Mouse (Mus musculus) ES-CJ7 (cell line): ENCODE data around the gene Metap1d.

Experiments
- DNase-seq: peaks from one replicate; pipeline ENCODE4 v3.0.0; 2011; ENCODE audit warnings: low read depth, low spot score

Metap1d gene

GRCm38 (mm10) chr2:71544391-71545285 is 91.6 kb downstream of the Metap1d start:
- DNase-seq = peak; percentile 55

GRCm38 (mm10) chr2:71545401-71545881 is 92.4 kb downstream of the Metap1d start:
- DNase-seq = peak; percentile 37

- peak; percentile 79 for DNase-seq
These were observed 93.0 kb downstream of the Metap1d start for GRCm38 (mm10) chr2:71545882-71546639.

DNA sequence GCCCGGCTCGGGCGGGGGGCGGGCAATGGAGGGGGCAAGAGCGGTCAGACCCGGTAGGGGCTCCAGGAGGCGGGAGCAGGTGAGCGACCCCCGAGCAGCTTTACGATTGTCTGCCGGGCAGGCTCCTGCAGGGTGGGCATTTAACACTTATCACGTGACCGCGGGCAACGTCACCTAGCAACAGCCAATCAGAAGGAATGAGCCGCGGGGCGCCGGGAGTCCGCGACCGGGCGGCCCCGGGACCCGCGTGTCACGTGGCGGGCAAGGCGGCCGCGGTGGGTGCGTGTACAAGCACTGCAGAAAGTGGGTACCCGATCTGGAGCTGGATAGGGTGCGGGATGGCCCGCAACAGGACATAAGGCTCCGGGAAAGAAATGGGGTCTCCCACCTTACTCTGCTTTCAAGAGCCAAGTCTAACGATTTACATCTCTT is 93.6 kb downstream of the Metap1d start, which contains the start of gene Dlx2:
TSS of gene Dlx2 (minus strand) at position 115 of the 432 bp plus-strand sequence.
- DNase-seq = peak; percentile 90

- peak; percentile 84 for DNase-seq
These were observed 94.8 kb downstream of the Metap1d start for GRCm38 (mm10) chr2:71547829-71548228.

DNA sequence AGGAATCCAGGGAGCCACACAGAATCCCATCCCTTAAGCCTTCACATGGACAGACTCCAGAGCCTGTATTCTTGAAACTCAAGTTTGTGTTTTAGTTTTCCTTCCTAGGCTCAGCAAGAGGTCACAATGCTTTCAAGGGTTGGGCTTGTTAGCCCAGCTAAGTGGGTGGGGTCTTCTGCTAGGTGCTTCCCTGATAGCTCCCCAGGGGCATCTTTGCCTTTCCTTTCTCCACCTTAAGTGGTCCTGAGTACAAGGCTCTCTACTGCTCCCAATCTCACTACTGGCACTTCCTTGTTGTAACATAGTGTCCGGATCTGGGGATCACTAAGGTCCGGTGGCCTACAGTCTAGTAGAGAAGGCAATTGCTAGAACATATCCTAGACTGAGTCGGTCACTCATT is 97.3 kb downstream of the Metap1d start:
- peak; percentile 57 for DNase-seq

DNA sequence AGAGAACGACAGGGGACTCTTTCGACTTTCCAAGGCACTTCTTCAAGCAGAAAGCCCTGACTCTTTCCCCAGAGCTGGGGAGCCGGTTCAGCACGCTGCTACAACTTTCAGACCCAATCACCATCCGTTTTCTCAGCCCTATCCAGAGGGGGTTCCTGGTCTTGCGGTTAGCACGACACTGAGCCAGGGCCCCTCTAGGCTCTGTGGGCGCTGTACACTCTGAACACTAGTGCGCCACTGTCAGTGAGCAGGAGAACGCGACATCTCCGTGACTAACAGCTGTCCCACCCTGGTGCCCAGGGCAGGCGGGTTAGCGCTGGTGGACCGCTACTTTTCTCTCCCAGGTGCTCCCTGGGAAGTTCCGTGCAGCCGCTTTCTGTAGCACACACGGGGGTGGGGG is 98.6 kb downstream of the Metap1d start:
- DNase-seq = no peak

DNA sequence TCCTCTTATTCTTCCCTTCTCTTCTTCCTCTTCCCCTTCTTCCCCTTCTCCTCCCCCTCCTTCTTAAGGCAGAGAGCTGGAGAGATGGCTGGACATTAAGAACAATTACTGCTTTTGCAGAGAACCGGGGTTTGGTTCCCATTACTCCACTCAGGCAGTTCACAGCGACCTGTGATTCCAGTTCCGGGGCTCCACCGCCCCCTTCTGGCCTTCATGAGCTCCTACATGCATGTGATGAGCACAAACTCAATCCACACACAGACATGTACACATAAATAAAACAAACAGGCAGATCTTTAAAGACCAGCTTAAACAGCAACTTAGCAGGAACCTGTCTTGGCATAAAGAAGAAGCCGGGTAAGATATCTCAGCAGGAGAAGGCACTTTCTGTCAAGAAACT is 103.0 kb downstream of the Metap1d start:
- DNase-seq = peak; percentile 69

- DNase-seq = peak; percentile 38
These were observed 113.4 kb downstream of the Metap1d start for GRCm38 (mm10) chr2:71566466-71566865.

DNA sequence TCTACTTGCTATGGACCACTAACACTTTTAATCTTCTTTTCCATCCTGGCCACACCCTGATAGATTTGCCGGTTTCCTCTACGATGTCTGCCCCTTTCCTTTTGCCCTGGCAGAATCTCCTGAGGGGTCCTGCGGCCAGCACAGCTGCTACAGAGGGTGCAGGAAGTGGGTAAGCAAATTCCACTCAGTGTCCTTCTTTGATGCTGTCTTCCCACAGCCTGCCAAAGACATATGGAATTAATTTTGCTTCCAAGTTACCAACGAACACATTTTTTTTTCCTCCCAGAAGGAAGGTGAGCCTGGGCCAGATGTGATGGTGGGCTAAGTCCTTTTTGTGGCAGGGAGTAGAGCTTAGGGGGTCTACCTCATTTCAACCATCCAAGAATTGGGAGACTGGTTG is 120.7 kb downstream of the Metap1d start:
- DNase-seq = no peak
